ENCODE assay signal across 11 mouse cellular contexts in genomic region chr11:100312096-100312679, GRCm38 (mm10). TPM values are rescaled to one million over a fixed set of nuclear protein-coding genes. Genes with fewer than 3 reads are reported as not detected.
DNase-seq lines count a peak whose midpoint lies in the region; ATAC-seq lines count a peak whose summit lies in the region.
"Had no signal": no experiment of that assay in that cellular context is flagged by ENCODE, and none has a peak within 500 bp of the region (broad histone marks: within the 10 kb centered on the region; RNA-seq: fewer than 3 reads in every experiment).

No protein-coding gene starts in this region.

- H3K4me3 ChIP-seq in forebrain, embryonic 15.5 days, result no peak overlapping the region
- H3K4me3 ChIP-seq: neural tube, embryonic 12.5 days had no signal

- no peak overlapping the region for H3K9ac ChIP-seq in forebrain, embryonic 15.5 days (replicated peaks)
- H3K9ac ChIP-seq: neural tube, embryonic 12.5 days had no signal

- no peaks in the 10 kb centered on the region for H3K9me3 ChIP-seq in forebrain, embryonic 15.5 days
- H3K9me3 ChIP-seq: neural tube, embryonic 12.5 days had no signal

- no peak overlapping the region for H3K27ac ChIP-seq in forebrain, embryonic 15.5 days (replicated peaks)
- H3K27ac ChIP-seq: neural tube, embryonic 12.5 days had no signal

- no peak for ATAC-seq in forebrain, embryonic 15.5 days (replicated peaks)
- no peak for ATAC-seq in megakaryocyte, adult 5-6 weeks (ENCODE audit: poor library complexity, severe bottlenecking)

- peak; percentile 38 for DNase-seq in adrenal gland, postnatal 14 days
- DNase-seq in adrenal gland, postnatal 25 days, result no peak
- peak; percentile 52 to 85 for DNase-seq in left cerebral cortex, postnatal 14 days (ENCODE audit: low spot score in 2 of 2)
- DNase-seq in left cerebral cortex, postnatal 4 days, result no peak
- DNase-seq in kidney, postnatal 14 days, result peak; percentile 80
- DNase-seq in right cerebral cortex, postnatal 10 days (ENCODE audit: low spot score in 2 of 2), result peak; percentile 63 to 76
- DNase-seq: liver; thymus, adult 2 months had no signal

- H3K4me2 ChIP-seq in forebrain, embryonic 15.5 days (replicated peaks), result no peak overlapping the region
- H3K4me2 ChIP-seq: neural tube, embryonic 12.5 days had no signal

- intact Hi-C loops in left cerebral cortex, postnatal 14 days (cut with DNase I), result no loop called here
- intact Hi-C loops in left cerebral cortex, postnatal 4 days (cut with DNase I), result no loop called here

- no peaks in the 10 kb centered on the region for H3K27me3 ChIP-seq in forebrain, embryonic 15.5 days
- H3K27me3 ChIP-seq: neural tube, embryonic 12.5 days had no signal

- 20% methylated on average over 5 of the region's 5 CpGs for WGBS in forebrain, embryonic 15.5 days

- no peaks in the 10 kb centered on the region for H3K4me1 ChIP-seq in forebrain, embryonic 15.5 days

- H3K36me3 ChIP-seq in forebrain, embryonic 15.5 days, result no peaks in the 10 kb centered on the region
- H3K36me3 ChIP-seq: neural tube, embryonic 12.5 days had no signal

RNA-seq across cellular contexts. Expression of gene Eif1, which starts 7.5 kb away (rescaled TPM):
- total RNA-seq in adrenal gland, postnatal 14 days (2021), result 987 and 1,021 TPM in 2 replicates
- total RNA-seq in adrenal gland, postnatal 25 days (2021), result 904 and 1,056 TPM in 2 replicates
- total RNA-seq in left cerebral cortex, postnatal 14 days (2021), result 100 to 1,000 TPM; 803 to 821 TPM
- total RNA-seq in left cerebral cortex, postnatal 4 days (2021), result 100 to 1,000 TPM; 642 to 677 TPM
- polyA plus RNA-seq in forebrain, embryonic 15.5 days (2015; fragmentation: Nextera tagmentation; extraction: Ambion mirVana), result 1,252 and 1,271 TPM in 2 replicates
- 1,372 and 1,486 TPM in 2 replicates for total RNA-seq in megakaryocyte, adult 5-6 weeks (2015)
- 248 and 320 TPM in 2 replicates for total RNA-seq in megakaryocyte, adult 5-6 weeks (2017)

RNA-seq across cellular contexts. Expression of gene Gast, which starts 22.0 kb away (rescaled TPM):
- total RNA-seq in adrenal gland, postnatal 14 days (2021), result not detected in 2 replicates
- not detected in 2 replicates for total RNA-seq in adrenal gland, postnatal 25 days (2021)
- not detected for total RNA-seq in left cerebral cortex, postnatal 14 days (2021)
- not detected for total RNA-seq in left cerebral cortex, postnatal 4 days (2021)
- 0.57 and 0.78 TPM in 2 replicates for polyA plus RNA-seq in forebrain, embryonic 15.5 days (2015; fragmentation: Nextera tagmentation; extraction: Ambion mirVana)
- not detected in 2 replicates for total RNA-seq in megakaryocyte, adult 5-6 weeks (2015)
- not detected in 2 replicates for total RNA-seq in megakaryocyte, adult 5-6 weeks (2017)
- polyA plus RNA-seq: neural tube, embryonic 12.5 days had no signal

RNA-seq across cellular contexts. Expression of gene Krt42, which starts 42.5 kb away (rescaled TPM):
- total RNA-seq in adrenal gland, postnatal 14 days (2021), result not detected in 2 replicates
- not detected in 2 replicates for total RNA-seq in adrenal gland, postnatal 25 days (2021)
- not detected for total RNA-seq in left cerebral cortex, postnatal 14 days (2021)
- total RNA-seq in left cerebral cortex, postnatal 4 days (2021), result not detected
- not detected in 2 replicates for polyA plus RNA-seq in forebrain, embryonic 15.5 days (2015; fragmentation: Nextera tagmentation; extraction: Ambion mirVana)
- total RNA-seq in megakaryocyte, adult 5-6 weeks (2015), result not detected in 2 replicates
- total RNA-seq in megakaryocyte, adult 5-6 weeks (2017), result not detected in 2 replicates
- polyA plus RNA-seq: neural tube, embryonic 12.5 days had no signal

RNA-seq across cellular contexts. Expression of gene Hap1, which starts 43.7 kb away (rescaled TPM):
- 50.1 and 54.0 TPM in 2 replicates for total RNA-seq in adrenal gland, postnatal 14 days (2021)
- 46.0 and 68.7 TPM in 2 replicates for total RNA-seq in adrenal gland, postnatal 25 days (2021)
- total RNA-seq in left cerebral cortex, postnatal 14 days (2021), result 100 to 1,000 TPM in 1 of 2 experiments, 10 to 100 TPM in 1; 94.6 to 151 TPM
- 100 to 1,000 TPM in 1 of 2 experiments, 10 to 100 TPM in 1; 43.8 to 116 TPM for total RNA-seq in left cerebral cortex, postnatal 4 days (2021)
- polyA plus RNA-seq in forebrain, embryonic 15.5 days (2015; fragmentation: Nextera tagmentation; extraction: Ambion mirVana), result 94.7 and 128 TPM in 2 replicates
- total RNA-seq in megakaryocyte, adult 5-6 weeks (2015), result not detected in 2 replicates
- total RNA-seq in megakaryocyte, adult 5-6 weeks (2017), result not detected in 2 replicates

RNA-seq across cellular contexts. Expression of gene Krt17, which starts 51.4 kb away (rescaled TPM):
- total RNA-seq in adrenal gland, postnatal 14 days (2021), result not detected in 2 replicates
- total RNA-seq in adrenal gland, postnatal 25 days (2021), result not detected in 2 replicates
- total RNA-seq in left cerebral cortex, postnatal 14 days (2021), result not detected
- not detected for total RNA-seq in left cerebral cortex, postnatal 4 days (2021)
- polyA plus RNA-seq in forebrain, embryonic 15.5 days (2015; fragmentation: Nextera tagmentation; extraction: Ambion mirVana), result 0.31 TPM in 1 of 2 replicates, not detected in the other
- total RNA-seq in megakaryocyte, adult 5-6 weeks (2015), result not detected in 2 replicates
- not detected in 2 replicates for total RNA-seq in megakaryocyte, adult 5-6 weeks (2017)

Comparison
In these comparisons a context has a peak if more than half of its experiments do, and no peak if none do; other contexts are left out.
1. DNase-seq: peak in adrenal gland, postnatal 14 days (single experiment), left cerebral cortex, postnatal 14 days (2 of 2), kidney, postnatal 14 days (single experiment) and right cerebral cortex, postnatal 10 days (2 of 2); none in adrenal gland, postnatal 25 days (single experiment) and left cerebral cortex, postnatal 4 days (single experiment).